In genomic region chr4:114907951-114908828, GRCm38 (mm10) we compare ENCODE assay signal across 9 mouse cellular contexts. TPM values are rescaled to one million over a fixed set of nuclear protein-coding genes. Genes with fewer than 3 reads are reported as not detected.
DNase-seq lines count a peak whose midpoint lies in the region; ATAC-seq and TF ChIP-seq lines count a peak whose summit lies in the region.
"Had no signal": no experiment of that assay in that cellular context is flagged by ENCODE, and none has a peak within 500 bp of the region (broad histone marks: within the 10 kb centered on the region; RNA-seq: fewer than 3 reads in every experiment).

No protein-coding gene starts in this region.

- 2% methylated on average over 102 of the region's 103 CpGs for WGBS in heart, adult 2 months
- WGBS in forebrain, postnatal 0 days, result under 1% methylated on average over 100 of the region's 103 CpGs
- WGBS in intestine, embryonic 15.5 days, result under 1% methylated on average over 103 of the region's 103 CpGs
- under 1% methylated on average over 96 of the region's 103 CpGs for WGBS in stomach, embryonic 15.5 days

- no peaks in the 10 kb centered on the region for H3K36me3 ChIP-seq in heart, adult 2 months (ENCODE audit: control insufficient read depth, insufficient read depth, low read length)
- no peaks in the 10 kb centered on the region for H3K36me3 ChIP-seq in forebrain, postnatal 0 days (ENCODE audit: insufficient read depth)
- no peaks in the 10 kb centered on the region for H3K36me3 ChIP-seq in intestine, embryonic 15.5 days
- peaks cover under 1% of the 10 kb centered on the region for H3K36me3 ChIP-seq in megakaryocyte, embryonic 14.5 days (replicated peaks; ENCODE audit: low read length)
- no peaks in the 10 kb centered on the region for H3K36me3 ChIP-seq in stomach, embryonic 15.5 days

- no peaks in the 10 kb centered on the region for H3K9me3 ChIP-seq in forebrain, postnatal 0 days (ENCODE audit: low read length)
- H3K9me3 ChIP-seq in intestine, embryonic 15.5 days, result no peaks in the 10 kb centered on the region
- peaks cover 14% of the 10 kb centered on the region; the same call in 1 of the 2 replicates for H3K9me3 ChIP-seq in megakaryocyte, embryonic 14.5 days
- H3K9me3 ChIP-seq in stomach, embryonic 15.5 days, result no peaks in the 10 kb centered on the region

- no peaks in the 10 kb centered on the region; the same call in 1 of the 2 replicates for H3K4me1 ChIP-seq in heart, adult 2 months (ENCODE audit: control insufficient read depth, insufficient read depth, low read length)
- no peaks in the 10 kb centered on the region for H3K4me1 ChIP-seq in forebrain, postnatal 0 days (ENCODE audit: insufficient read depth)
- peaks cover 24% of the 10 kb centered on the region for H3K4me1 ChIP-seq in intestine, embryonic 15.5 days (replicated peaks)
- peaks cover 43% of the 10 kb centered on the region for H3K4me1 ChIP-seq in megakaryocyte, embryonic 14.5 days
- peaks cover 27% of the 10 kb centered on the region for H3K4me1 ChIP-seq in stomach, embryonic 15.5 days

- no peak for TF ChIP-seq EP300 in heart, adult 2 months (IDR thresholded peaks at IDR 0.05; ENCODE audit: insufficient read depth, low read depth, low read length)

- peak; percentile 27 for ATAC-seq in activated CD4-positive, CD25-positive, alpha-beta regulatory T cell, adult 4 months
- ATAC-seq in forebrain, postnatal 0 days, result peak; percentile 30; the same call in 1 of the 2 replicates
- ATAC-seq in intestine, embryonic 15.5 days, result peak; percentile 60
- peak; percentile 24 for ATAC-seq in stomach, embryonic 15.5 days (ENCODE audit: insufficient read depth, low FRiP score, low read depth)

- peak overlapping the region; percentile 43 for H3K4me2 ChIP-seq in forebrain, postnatal 0 days (ENCODE audit: low read depth)
- peak overlapping the region; percentile 96 for H3K4me2 ChIP-seq in intestine, embryonic 15.5 days (replicated peaks)
- peak overlapping the region; percentile 95 for H3K4me2 ChIP-seq in stomach, embryonic 15.5 days

- peaks cover 16% of the 10 kb centered on the region for H3K27me3 ChIP-seq in heart, adult 2 months (ENCODE audit: control insufficient read depth, insufficient read depth, low read length)
- peaks cover 84% of the 10 kb centered on the region for H3K27me3 ChIP-seq in forebrain, postnatal 0 days (ENCODE audit: insufficient read depth, low read length)
- H3K27me3 ChIP-seq in intestine, embryonic 15.5 days (replicated peaks), result peaks cover 95% of the 10 kb centered on the region
- peaks cover 87% of the 10 kb centered on the region for H3K27me3 ChIP-seq in megakaryocyte, embryonic 14.5 days (replicated peaks)
- H3K27me3 ChIP-seq in stomach, embryonic 15.5 days (replicated peaks), result peaks cover 95% of the 10 kb centered on the region

- intact Hi-C loops in heart, adult 2 months (cut with DNase I), result loop anchor here (5.0 kb wide), 2 partner anchors 79 to 149 kb away; partner anchors contain the start of genes Cmpk1 and Tal1
- intact Hi-C loops in heart, postnatal 25 days (cut with DNase I), result loop anchor here (2.0 to 5.0 kb wide), 2 partner anchors 149 to 241 kb away; partner anchors contain the start of gene Tal1

- peak overlapping the region; percentile 80 for H3K4me3 ChIP-seq in heart, adult 2 months
- H3K4me3 ChIP-seq in forebrain, postnatal 0 days (ENCODE audit: low read depth, low read length), result peak overlapping the region; percentile 29
- H3K4me3 ChIP-seq in intestine, embryonic 15.5 days (replicated peaks), result peak overlapping the region; percentile 56
- peak overlapping the region; percentile 95 for H3K4me3 ChIP-seq in megakaryocyte, embryonic 14.5 days (replicated peaks)
- peak overlapping the region; percentile 53 for H3K4me3 ChIP-seq in stomach, embryonic 15.5 days (replicated peaks)

- peak overlapping the region; percentile 85 for H3K9ac ChIP-seq in heart, adult 2 months (ENCODE audit: low read depth, low read length)
- H3K9ac ChIP-seq in forebrain, postnatal 0 days, result no peak overlapping the region
- peak overlapping the region; percentile 44 for H3K9ac ChIP-seq in intestine, embryonic 15.5 days
- H3K9ac ChIP-seq in stomach, embryonic 15.5 days, result peak overlapping the region; percentile 26

- TF ChIP-seq CTCF in heart, adult 2 months (IDR thresholded peaks at IDR 0.05), result no peak
- TF ChIP-seq CTCF in forebrain, postnatal 0 days (IDR thresholded peaks at IDR 0.05; ENCODE audit: low read depth), result no peak

- no peaks in the 10 kb centered on the region for H3K79me2 ChIP-seq in heart, adult 2 months (replicated peaks; ENCODE audit: control insufficient read depth, insufficient read depth, low read length)

- DNase-seq in heart, adult 2 months, result peak in 1 of 2 experiments; percentile 62
- no peak for DNase-seq in heart, postnatal 25 days (ENCODE audit: low spot score)
- no peak for DNase-seq in forebrain, postnatal 0 days
- no peak for DNase-seq in right cerebral cortex, adult 18-20 months

- no peak for TF ChIP-seq POLR2A in heart, adult 2 months (IDR thresholded peaks at IDR 0.05; ENCODE audit: insufficient read depth, low read depth, low read length)

- peak overlapping the region; percentile 95 for H3K27ac ChIP-seq in heart, adult 2 months
- H3K27ac ChIP-seq in forebrain, postnatal 0 days (ENCODE audit: low read depth, low read length), result no peak overlapping the region
- peak overlapping the region; percentile 44; the same call in 1 of the 2 replicates for H3K27ac ChIP-seq in intestine, embryonic 15.5 days
- no peak overlapping the region for H3K27ac ChIP-seq in stomach, embryonic 15.5 days

RNA-seq across cellular contexts. Expression of gene Foxd2, which starts 0.5 kb away (rescaled TPM):
- under 1 TPM; 0.16 to 0.32 TPM for total RNA-seq in heart, adult 2 months (2021)
- polyA plus RNA-seq in heart, adult 2 months (2012; rRNA removed), result 0.14 and 0.15 TPM in 2 replicates
- total RNA-seq in heart, postnatal 25 days (2021), result under 1 TPM; 0.17 to 0.44 TPM
- under 1 TPM in 1 of 2 experiments, not detected in 1; 0.17 TPM for polyA plus RNA-seq in activated CD4-positive, CD25-positive, alpha-beta regulatory T cell, adult 4 months (2017; shearing (Covaris generic))
- total RNA-seq in forebrain, postnatal 0 days (2014; rRNA removed), result 0.38 and 1.8 TPM in 2 replicates
- 0.25 and 0.28 TPM in 2 replicates for polyA plus RNA-seq in forebrain, postnatal 0 days (2015; fragmentation: Nextera tagmentation; extraction: Ambion mirVana)
- polyA plus RNA-seq in intestine, embryonic 15.5 days (2015; fragmentation: Nextera tagmentation; extraction: Ambion mirVana), result 0.64 and 0.88 TPM in 2 replicates
- polyA plus RNA-seq in megakaryocyte, embryonic 14.5 days (2012; ENCODE audit: insufficient read depth, low replicate concordance), result 1.9 and 5.8 TPM in 2 replicates
- 0.19 and 0.32 TPM in 2 replicates for polyA plus RNA-seq in stomach, embryonic 15.5 days (2015; fragmentation: Nextera tagmentation; extraction: Ambion mirVana)

RNA-seq across cellular contexts. Expression of gene Foxe3, which starts 17.6 kb away (rescaled TPM):
- not detected for total RNA-seq in heart, adult 2 months (2021)
- not detected in 2 replicates for polyA plus RNA-seq in heart, adult 2 months (2012; rRNA removed)
- not detected for total RNA-seq in heart, postnatal 25 days (2021)
- not detected for polyA plus RNA-seq in activated CD4-positive, CD25-positive, alpha-beta regulatory T cell, adult 4 months (2017; shearing (Covaris generic))
- not detected in 2 replicates for total RNA-seq in forebrain, postnatal 0 days (2014; rRNA removed)
- not detected in 2 replicates for polyA plus RNA-seq in forebrain, postnatal 0 days (2015; fragmentation: Nextera tagmentation; extraction: Ambion mirVana)
- polyA plus RNA-seq in intestine, embryonic 15.5 days (2015; fragmentation: Nextera tagmentation; extraction: Ambion mirVana), result not detected in 2 replicates
- polyA plus RNA-seq in megakaryocyte, embryonic 14.5 days (2012; ENCODE audit: insufficient read depth, low replicate concordance), result not detected in 2 replicates
- polyA plus RNA-seq in stomach, embryonic 15.5 days (2015; fragmentation: Nextera tagmentation; extraction: Ambion mirVana), result not detected in 2 replicates
- total RNA-seq: layer of hippocampus, postnatal 36 days had no signal

Comparison
In these comparisons a context has a peak if more than half of its experiments do, and no peak if none do; other contexts are left out.
1. H3K27ac ChIP-seq: peak in heart, adult 2 months (single experiment) and intestine, embryonic 15.5 days (single experiment); none in forebrain, postnatal 0 days (single experiment) and stomach, embryonic 15.5 days (single experiment).
2. H3K4me3 ChIP-seq: peak in every context shown above with its lines; median percentile 95 in megakaryocyte, embryonic 14.5 days; 80 in heart, adult 2 months; 56 in intestine, embryonic 15.5 days; 53 in stomach, embryonic 15.5 days; 29 in forebrain, postnatal 0 days.
3. H3K4me2 ChIP-seq: peak in every context shown above with its lines; median percentile 96 in intestine, embryonic 15.5 days; 95 in stomach, embryonic 15.5 days; 43 in forebrain, postnatal 0 days.
4. Peak in every context shown above with its lines, with median percentiles within 50 percentile points of each other: ATAC-seq.